ENCODE assay signal across 25 mouse cellular contexts in the genomic region with DNA sequence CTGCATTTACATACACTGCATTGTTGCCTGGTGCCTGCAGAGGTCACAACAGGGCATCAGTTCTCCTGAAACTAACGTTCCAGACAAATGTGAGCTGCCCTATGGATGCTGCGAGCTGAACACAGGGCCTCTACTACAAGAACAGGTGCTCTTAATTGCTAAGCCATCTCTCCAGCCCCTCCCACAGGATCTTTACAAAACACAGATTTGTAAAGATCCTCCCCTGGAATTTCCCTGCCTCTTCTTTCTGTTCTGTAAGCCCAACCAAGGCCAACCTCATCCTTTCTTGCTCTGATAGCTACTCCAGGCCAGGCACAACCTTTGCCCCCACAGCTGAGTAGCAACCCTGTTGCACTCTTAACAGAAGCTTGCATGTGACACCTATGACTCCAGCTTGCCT. TPM values are rescaled to one million over a fixed set of nuclear protein-coding genes. Genes with fewer than 3 reads are reported as not detected.
DNase-seq lines count a peak whose midpoint lies in the region; ATAC-seq lines count a peak whose summit lies in the region.
"Had no signal": no experiment of that assay in that cellular context is flagged by ENCODE, and none has a peak within 500 bp of the region (broad histone marks: within the 10 kb centered on the region; RNA-seq: fewer than 3 reads in every experiment).

No protein-coding gene starts in this region.

- peaks cover 13% of the 10 kb centered on the region for H3K4me1 ChIP-seq in heart, embryonic 12.5 days (replicated peaks)
- H3K4me1 ChIP-seq in hindbrain, embryonic 16.5 days (ENCODE audit: control insufficient read depth, insufficient read depth, low read depth, low read length): peaks cover 16% of the 10 kb centered on the region

- DNase-seq in heart, adult 11 months: peak; percentile 35
- peak; percentile 33 for DNase-seq in kidney, adult 9 months
- no peak for DNase-seq in kidney, adult 18-20 months
- DNase-seq in 3T3-L1 (ENCODE audit: low read depth, low spot score) (peak; percentile 24), ZHBTc4 (ENCODE audit: low read depth, low spot score) (peak; percentile 84)
- DNase-seq in spleen, postnatal 4 days (ENCODE audit: low spot score in 2 of 2): no peak
- DNase-seq: adrenal gland, postnatal 10 days; adrenal gland, postnatal 36 days; B cell, adult 2 months; cerebellum, adult 2 months; cerebellum, adult 9-11 months; cerebellum, postnatal 25 days; forebrain, postnatal 0 days; gastrocnemius, adult 2 months; gastrocnemius, postnatal 14 days; heart, adult 18-20 months; heart, postnatal 14 days; heart, postnatal 4 days had no signal

- no peaks in the 10 kb centered on the region for H3K36me3 ChIP-seq in heart, embryonic 12.5 days
- no peaks in the 10 kb centered on the region for H3K36me3 ChIP-seq in hindbrain, embryonic 16.5 days (ENCODE audit: control insufficient read depth, insufficient read depth, low read length)
- H3K36me3 ChIP-seq: embryonic facial prominence, embryonic 12.5 days; embryonic facial prominence, embryonic 15.5 days; heart, embryonic 13.5 days had no signal

- H3K27ac ChIP-seq in heart, embryonic 12.5 days (ENCODE audit: poor library complexity, severe bottlenecking): no peak overlapping the region
- no peak overlapping the region for H3K27ac ChIP-seq in hindbrain, embryonic 16.5 days (ENCODE audit: low read depth, low read length)
- H3K27ac ChIP-seq: embryonic facial prominence, embryonic 12.5 days; embryonic facial prominence, embryonic 15.5 days; gastrocnemius, adult 2 months; heart, embryonic 13.5 days had no signal

- 62% methylated on average over 2 of the region's 2 CpGs for WGBS in heart, embryonic 12.5 days
- 64% methylated on average over 2 of the region's 2 CpGs for WGBS in hindbrain, embryonic 16.5 days

- no peak overlapping the region for H3K4me3 ChIP-seq in heart, embryonic 12.5 days
- H3K4me3 ChIP-seq in hindbrain, embryonic 16.5 days (ENCODE audit: low read length): no peak overlapping the region
- H3K4me3 ChIP-seq: embryonic facial prominence, embryonic 12.5 days; gastrocnemius, adult 2 months had no signal

- no peak overlapping the region for H3K4me2 ChIP-seq in heart, embryonic 12.5 days
- H3K4me2 ChIP-seq in hindbrain, embryonic 16.5 days (ENCODE audit: low read length): no peak overlapping the region

- H3K27me3 ChIP-seq in heart, embryonic 12.5 days (replicated peaks): 0 out of 2 replicates have a peak, but pooled peaks cover 7% of the 10 kb centered on the region
- no peaks in the 10 kb centered on the region; the same call in 1 of the 2 replicates for H3K27me3 ChIP-seq in hindbrain, embryonic 16.5 days (replicated peaks; ENCODE audit: control insufficient read depth, insufficient read depth, low read length)
- H3K27me3 ChIP-seq: CH12.LX; embryonic facial prominence, embryonic 12.5 days; embryonic facial prominence, embryonic 15.5 days; heart, embryonic 13.5 days had no signal

- H3K9ac ChIP-seq in heart, embryonic 12.5 days: no peak overlapping the region
- no peak overlapping the region for H3K9ac ChIP-seq in hindbrain, embryonic 16.5 days (ENCODE audit: low read depth, low read length)
- H3K9ac ChIP-seq: embryonic facial prominence, embryonic 12.5 days; embryonic facial prominence, embryonic 15.5 days; forebrain, postnatal 0 days; heart, embryonic 13.5 days had no signal

- no peaks in the 10 kb centered on the region for H3K9me3 ChIP-seq in heart, embryonic 12.5 days (replicated peaks)
- H3K9me3 ChIP-seq in hindbrain, embryonic 16.5 days (ENCODE audit: control insufficient read depth, low read length): no peaks in the 10 kb centered on the region
- H3K9me3 ChIP-seq: embryonic facial prominence, embryonic 12.5 days; embryonic facial prominence, embryonic 15.5 days; heart, embryonic 13.5 days had no signal

- ATAC-seq in heart, embryonic 12.5 days (ENCODE audit: insufficient number of reproducible peaks, low FRiP score): no peak
- no peak for ATAC-seq in hindbrain, embryonic 16.5 days
- ATAC-seq: forebrain, embryonic 14.5 days; forebrain, postnatal 0 days had no signal

RNA-seq across cellular contexts. Expression of gene Mb21d2, which starts 1.7 kb away (rescaled TPM):
- 6.9 and 7.1 TPM in 2 replicates for polyA plus RNA-seq in heart, embryonic 12.5 days (2016; fragmentation: Nextera tagmentation; extraction: Ambion mirVana)
- polyA plus RNA-seq in hindbrain, embryonic 16.5 days (2015; fragmentation: Nextera tagmentation; extraction: Ambion mirVana): 15.8 and 16.3 TPM in 2 replicates

Comparison
In these comparisons a context has a peak if more than half of its experiments do, and no peak if none do; other contexts are left out.
1. DNase-seq: peak in heart, adult 11 months (single experiment), kidney, adult 9 months (single experiment), 3T3-L1 (single experiment) and ZHBTc4 (single experiment); none in kidney, adult 18-20 months (single experiment) and spleen, postnatal 4 days (0 of 2).